Mouse (Mus musculus): ENCODE measurements around the gene Tle3.

DNA sequence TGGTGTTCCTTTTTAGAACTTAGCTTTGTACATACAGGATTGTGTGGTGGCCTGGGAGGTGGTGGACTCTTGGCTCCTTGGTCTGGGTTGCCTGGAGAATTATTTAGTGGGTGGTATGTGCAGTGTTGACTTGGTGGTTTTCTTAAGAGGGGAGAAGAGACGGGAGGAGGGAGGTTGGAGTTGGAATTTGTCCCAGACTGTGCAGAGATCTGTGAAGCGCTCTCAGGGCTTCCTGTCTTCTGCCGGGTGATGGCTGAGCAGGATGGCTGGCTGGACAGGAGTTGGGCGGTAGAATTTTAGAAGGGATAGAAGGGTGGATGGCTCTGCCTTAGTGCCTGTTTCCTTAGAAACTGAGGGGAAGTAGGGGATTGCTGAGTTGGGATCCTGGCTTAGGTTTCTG lies 25.0 kb downstream of the Tle3 start:
- TF ChIP-seq CTCF (conservative IDR thresholded peaks at IDR 0.05; ENCODE audit: low read length) (no peak), NANOG (IDR thresholded peaks at IDR 0.05; ENCODE audit: borderline replicate concordance, low read length) (no peak), POU5F1 (IDR thresholded peaks at IDR 0.05; ENCODE audit: borderline replicate concordance, low read length) (no peak)
